Mouse (Mus musculus) hindbrain, embryonic 12.5 days (tissue): Measurements from ENCODE around the gene C2cd2l. TPM values are rescaled to one million over a fixed set of nuclear protein-coding genes. Genes with fewer than 3 reads are reported as not detected.

Source experiments
- ATAC-seq: fragments of 200-750 bp; cut with Nextera tagmentation; 2 replicates; pipeline ENCODE4 v1.8.0; 2017; ENCODE audit warnings: moderate TSS enrichment; ENCODE audit not compliant: low FRiP score
- H3K27ac ChIP-seq: fragments of 300-500 bp; sonication (generic); 2 replicates; pipeline ENCODE4 v1.5.1; 2016; ENCODE audit warnings: mild to moderate bottlenecking
- H3K27me3 ChIP-seq: fragments of 300-500 bp; sonication (generic); 2 replicates; pipeline ENCODE4 v1.6.1; 2016; ENCODE audit warnings: mild to moderate bottlenecking
- H3K36me3 ChIP-seq: fragments of 300-500 bp; sonication (generic); 2 replicates; pipeline ENCODE4 v1.6.1; 2016; ENCODE audit warnings: mild to moderate bottlenecking
- H3K4me1 ChIP-seq: fragments of 300-500 bp; sonication (generic); 2 replicates; pipeline ENCODE4 v1.6.1; 2016
- H3K4me2 ChIP-seq: fragments of 300-500 bp; sonication (generic); replicated peaks from 2 replicates; pipeline ENCODE4 v1.6.1; 2016; ENCODE audit warnings: mild to moderate bottlenecking
- H3K4me3 ChIP-seq: fragments of 300-500 bp; sonication (generic); 2 replicates; pipeline ENCODE4 v1.5.1; 2016; ENCODE audit warnings: mild to moderate bottlenecking
- H3K9ac ChIP-seq: fragments of 300-500 bp; sonication (generic); 2 replicates; pipeline ENCODE4 v1.6.1; 2016; ENCODE audit warnings: mild to moderate bottlenecking, moderate library complexity
- H3K9me3 ChIP-seq: fragments of 300-500 bp; sonication (generic); replicated peaks from 2 replicates; pipeline ENCODE4 v1.6.1; 2016; ENCODE audit warnings: mild to moderate bottlenecking
- WGBS: fragments of 180-500 bp; shearing (Covaris S2); methylation state at CpG from one replicate; pipeline ENCODE4 v1.1.7; 2016; 5-methylcytosine and 5-hydroxymethylcytosine counted together
- microRNA-seq: library from miRNA; unstranded; fragments of <30 nt; microRNA quantifications from one replicate; pipeline ENCODE4, GENCODE M21; 2017
- polyA plus RNA-seq: library from polyadenylated mRNA; unstranded; fragments of >200 nt; fragmentation: Nextera tagmentation; extraction: Ambion mirVana; gene quantifications from 2 replicates; pipeline ENCODE4 v1.2.1, GENCODE M21; 2016

The C2cd2l gene
- polyA plus RNA-seq, 1 experiment from 2014 or later = 22.2 TPM

- WGBS = 68% methylated on average over 5 of the region's 5 CpGs
- no peak for ATAC-seq
- Histone ChIP-seq H3K27ac (no peak overlapping the region), H3K4me1 (peaks cover 16% of the 10 kb centered on the region), H3K36me3 (peaks cover 35% of the 10 kb centered on the region), H3K9ac (no peak overlapping the region), H3K4me3 (no peak overlapping the region), H3K27me3 (peaks cover 16% of the 10 kb centered on the region), H3K9me3 (no peaks in the 10 kb centered on the region), H3K4me2 (no peak overlapping the region)
These were observed 36.9 kb downstream of the C2cd2l start for GRCm38 (mm10) chr9:44283183-44283582.

DNA sequence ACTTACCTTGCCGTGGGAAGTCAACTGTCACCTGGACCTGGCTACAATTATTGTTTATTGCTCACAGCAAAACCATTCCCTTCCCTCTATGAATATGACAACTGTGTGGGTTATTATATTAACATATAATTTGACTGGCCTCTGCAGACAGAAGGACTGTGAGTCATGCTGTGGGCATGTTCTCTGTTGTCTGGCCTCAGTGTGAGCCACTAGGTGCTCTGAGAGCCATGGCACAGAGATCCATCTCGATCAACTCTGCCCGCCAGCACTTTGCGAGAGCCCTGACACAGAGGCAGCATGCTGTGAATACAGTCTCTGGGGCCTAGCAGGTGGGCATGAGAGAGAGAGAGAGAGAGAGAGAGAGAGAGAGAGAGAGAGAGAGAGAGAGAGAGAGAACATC, 50.1 kb downstream of the C2cd2l start:
- WGBS = 73% methylated on average over 4 of the region's 4 CpGs

DNA sequence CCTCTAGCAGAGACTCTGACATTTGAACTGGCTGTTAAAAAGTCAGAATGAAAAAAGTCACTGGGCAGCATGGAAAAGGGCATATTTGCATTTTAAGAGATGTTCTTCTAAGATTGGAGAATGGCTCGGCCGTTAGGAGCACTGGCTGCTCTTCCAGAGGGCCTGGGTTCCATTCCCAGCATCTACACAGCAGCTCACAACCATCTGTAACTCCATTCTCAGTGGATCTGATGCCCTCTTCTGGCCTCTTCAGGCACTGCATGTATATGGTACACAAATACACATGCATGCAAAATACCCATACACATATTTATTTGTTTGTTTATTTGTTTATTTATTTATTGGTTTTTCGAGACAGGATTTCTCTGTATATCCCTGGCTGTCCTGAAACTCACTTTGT, 51.0 kb downstream of the C2cd2l start:
- H3K36me3 ChIP-seq = no peaks in the 10 kb centered on the region
- H3K9me3 ChIP-seq = no peaks in the 10 kb centered on the region
- WGBS = 86% methylated on average over 3 of the region's 3 CpGs
- ATAC-seq = no peak
- H3K27me3 ChIP-seq = no peaks in the 10 kb centered on the region
- peaks cover 12% of the 10 kb centered on the region for H3K4me1 ChIP-seq
- H3K27ac ChIP-seq = no peak overlapping the region
- H3K4me2 ChIP-seq = no peak overlapping the region
- no peak overlapping the region for H3K4me3 ChIP-seq
- H3K9ac ChIP-seq = no peak overlapping the region

More for the DNA sequence above, 50.1 kb downstream of the C2cd2l start:
- H3K4me1 ChIP-seq = peaks cover 12% of the 10 kb centered on the region
- no peak overlapping the region for H3K4me2 ChIP-seq
- no peaks in the 10 kb centered on the region for H3K27me3 ChIP-seq
- no peak for ATAC-seq
- H3K36me3 ChIP-seq = peaks cover 8% of the 10 kb centered on the region; the same call in 1 of the 2 replicates
- no peak overlapping the region for H3K9ac ChIP-seq
- no peaks in the 10 kb centered on the region for H3K9me3 ChIP-seq
- H3K27ac ChIP-seq = no peak overlapping the region
- H3K4me3 ChIP-seq = no peak overlapping the region

DNA sequence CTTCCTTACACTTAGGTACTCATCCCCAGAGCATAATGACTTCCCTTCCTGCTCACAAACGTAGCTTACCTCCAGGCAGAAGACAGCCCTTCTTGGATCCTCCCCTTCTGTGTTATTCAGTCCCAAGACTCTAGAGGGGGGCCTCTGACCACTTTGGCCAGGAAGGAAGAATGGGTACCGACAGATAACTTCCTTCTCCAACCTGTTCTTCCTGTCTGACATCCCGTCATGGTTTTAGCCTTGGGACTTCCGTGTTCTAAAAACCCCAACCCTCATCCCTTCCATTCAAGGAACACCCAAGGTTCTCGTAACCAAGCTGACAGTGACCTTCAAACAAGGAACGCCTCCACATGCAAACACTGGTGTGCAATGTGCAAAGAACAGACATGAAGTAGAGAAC, 51.7 kb downstream of the C2cd2l start, which contains the start of gene Nlrx1:
Gene Nlrx1, minus strand, starts transcription at position 168 of the 400 bp plus-strand sequence.
- 84% methylated on average over 6 of the region's 6 CpGs for WGBS
- Histone ChIP-seq H3K4me3 (peak within 1 kb of the TSS; percentile 39), H3K9ac (peak within 1 kb of the TSS; percentile 73), H3K27me3 (no peaks in the 10 kb centered on the region), H3K36me3 (no peaks in the 10 kb centered on the region), H3K4me2 (peak within 1 kb of the TSS; percentile 68), H3K4me1 (peaks cover 12% of the 10 kb centered on the region), H3K9me3 (no peaks in the 10 kb centered on the region), H3K27ac (no peak within 1 kb of the TSS)
- ATAC-seq = no peak

- WGBS = 7% methylated on average over 28 of the region's 28 CpGs
- no peak overlapping the region for H3K27ac ChIP-seq
These were observed 52.1 kb downstream of the C2cd2l start for GRCm38 (mm10) chr9:44268027-44268360.

DNA sequence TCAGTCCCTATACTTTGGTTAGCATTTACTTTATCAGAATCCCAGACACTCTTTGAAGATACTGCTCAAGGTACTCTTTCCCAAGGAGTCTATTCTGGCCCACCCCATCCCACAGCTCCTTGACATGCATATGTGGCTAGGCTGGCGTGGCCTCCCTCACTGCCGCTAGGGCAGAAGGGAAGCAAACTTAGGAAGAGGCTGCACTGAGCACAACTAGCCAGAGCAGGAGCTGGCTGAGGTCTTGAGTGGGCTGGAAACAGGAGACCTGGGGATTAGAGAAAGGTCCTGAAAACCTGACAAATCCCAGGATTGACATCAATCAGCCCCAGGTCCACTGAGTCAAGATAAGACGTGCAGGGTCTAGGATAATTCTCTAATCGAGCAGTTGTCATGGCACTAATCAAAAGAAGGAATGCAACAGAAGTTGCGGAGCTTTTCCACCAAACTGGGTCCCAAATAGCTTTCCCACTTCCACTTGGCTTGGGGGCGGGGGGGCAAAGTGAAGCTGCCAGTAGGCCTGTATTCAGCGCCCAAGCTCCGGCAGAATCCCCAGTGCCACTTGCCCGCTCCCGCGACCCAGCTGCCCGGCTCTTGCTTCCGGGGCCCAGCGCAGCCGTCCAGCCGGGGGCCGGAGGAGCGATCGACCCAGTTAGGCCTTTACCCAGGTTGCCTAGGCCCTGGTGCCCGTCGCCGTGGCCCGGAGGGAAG, 52.6 kb downstream of the C2cd2l start:
- H3K27ac ChIP-seq = no peak overlapping the region
- WGBS = 11% methylated on average over 22 of the region's 23 CpGs

More at GRCm38 (mm10) chr9:44268027-44268360, 52.1 kb downstream of the C2cd2l start:
- H3K9ac ChIP-seq = peak overlapping the region; percentile 73
- no peaks in the 10 kb centered on the region for H3K9me3 ChIP-seq
- peak overlapping the region; percentile 68 for H3K4me2 ChIP-seq
- H3K4me1 ChIP-seq = peaks cover 12% of the 10 kb centered on the region
- H3K27me3 ChIP-seq = no peaks in the 10 kb centered on the region
- no peaks in the 10 kb centered on the region for H3K36me3 ChIP-seq
- peak overlapping the region; percentile 39 for H3K4me3 ChIP-seq
- ATAC-seq = peak; percentile 83

GRCm38 (mm10) chr9:44266478-44267226, 53.4 kb downstream of the C2cd2l start:
- Histone ChIP-seq H3K9me3 (no peaks in the 10 kb centered on the region), H3K27me3 (no peaks in the 10 kb centered on the region), H3K4me2 (no peak overlapping the region), H3K36me3 (no peaks in the 10 kb centered on the region), H3K4me3 (no peak overlapping the region), H3K27ac (peak overlapping the region; percentile 23; the same call in 1 of the 2 replicates), H3K4me1 (peaks cover 12% of the 10 kb centered on the region), H3K9ac (no peak overlapping the region)
- ATAC-seq = no peak
- 62% methylated on average over 8 of the region's 8 CpGs for WGBS

More for the DNA sequence above, 52.6 kb downstream of the C2cd2l start:
- ATAC-seq = no peak
- peak overlapping the region; percentile 39 for H3K4me3 ChIP-seq
- peak overlapping the region; percentile 73 for H3K9ac ChIP-seq
- peaks cover 12% of the 10 kb centered on the region for H3K4me1 ChIP-seq
- no peaks in the 10 kb centered on the region for H3K9me3 ChIP-seq
- H3K27me3 ChIP-seq = no peaks in the 10 kb centered on the region
- H3K36me3 ChIP-seq = no peaks in the 10 kb centered on the region
- H3K4me2 ChIP-seq = peak overlapping the region; percentile 68

- no peaks in the 10 kb centered on the region for H3K4me1 ChIP-seq
- H3K4me3 ChIP-seq = no peak overlapping the region
- ATAC-seq = no peak
- no peak overlapping the region for H3K4me2 ChIP-seq
- H3K27ac ChIP-seq = no peak overlapping the region
- no peaks in the 10 kb centered on the region; the same call in 1 of the 2 replicates for H3K27me3 ChIP-seq
- H3K9me3 ChIP-seq = no peaks in the 10 kb centered on the region
- H3K9ac ChIP-seq = no peak overlapping the region
- WGBS = 82% methylated on average over 14 of the region's 14 CpGs
- H3K36me3 ChIP-seq = no peaks in the 10 kb centered on the region
These were observed 58.7 kb downstream of the C2cd2l start for GRCm38 (mm10) chr9:44261388-44261787.

Small RNAs within 50 kb of the gene (microRNA-seq; reads per million reads assigned to microRNA genes)
- not detected for gene Gm44335

Other genes starting within 250 kb of the C2cd2l start
- gene Mfrp, start 218.6 kb downstream of the C2cd2l start, polyA plus RNA-seq = 0.14 and 0.30 TPM in 2 replicates
- 1.4 and 1.8 TPM in 2 replicates for gene C1qtnf5, start 213.0 kb downstream of the C2cd2l start, polyA plus RNA-seq
- 0.26 and 0.30 TPM in 2 replicates for gene Gm49380, start 206.8 kb downstream of the C2cd2l start, polyA plus RNA-seq
- 57.1 and 61.4 TPM in 2 replicates for gene Rnf26, start 206.8 kb downstream of the C2cd2l start, polyA plus RNA-seq
- gene Mcam, start 185.8 kb downstream of the C2cd2l start, polyA plus RNA-seq = 14.5 and 15.4 TPM in 2 replicates
- 26.2 and 30.5 TPM in 2 replicates for gene Cbl, start 86.2 kb downstream of the C2cd2l start, polyA plus RNA-seq
- gene Ccdc153, start 79.6 kb downstream of the C2cd2l start, polyA plus RNA-seq = not detected in 2 replicates
- gene Pdzd3, start 68.8 kb downstream of the C2cd2l start, polyA plus RNA-seq = 0.15 TPM in 1 of 2 replicates, not detected in the other
- 5.1 and 5.6 TPM in 2 replicates for gene Nlrx1, start 51.7 kb downstream of the C2cd2l start, polyA plus RNA-seq
- gene Abcg4, start 31.7 kb downstream of the C2cd2l start, polyA plus RNA-seq = 12.9 and 13.5 TPM in 2 replicates
- 28.9 and 32.5 TPM in 2 replicates for gene Hinfp, start 14.6 kb downstream of the C2cd2l start, polyA plus RNA-seq
- gene Dpagt1, start 5.7 kb upstream of the C2cd2l start, polyA plus RNA-seq = 37.3 and 41.3 TPM in 2 replicates
- 273 and 290 TPM in 2 replicates for gene H2afx, start 14.4 kb upstream of the C2cd2l start, polyA plus RNA-seq
- gene Hmbs, start 23.9 kb upstream of the C2cd2l start, polyA plus RNA-seq = 99.4 and 103 TPM in 2 replicates
- 35.2 and 36.2 TPM in 2 replicates for gene Vps11, start 41.4 kb upstream of the C2cd2l start, polyA plus RNA-seq
- gene Hyou1, start 59.2 kb upstream of the C2cd2l start, polyA plus RNA-seq = 35.8 and 39.1 TPM in 2 replicates
- gene Slc37a4, start 76.6 kb upstream of the C2cd2l start, polyA plus RNA-seq = 38.7 TPM in 2 replicates
- 1,265 and 1,340 TPM in 2 replicates for gene Rps25, start 86.9 kb upstream of the C2cd2l start, polyA plus RNA-seq
- gene Trappc4, start 87.3 kb upstream of the C2cd2l start, polyA plus RNA-seq = 256 and 259 TPM in 2 replicates
- gene Ccdc84, start 98.3 kb upstream of the C2cd2l start, polyA plus RNA-seq = 32.9 and 36.7 TPM in 2 replicates
- not detected in 2 replicates for gene Foxr1, start 120.9 kb upstream of the C2cd2l start, polyA plus RNA-seq
- gene Upk2, start 134.7 kb upstream of the C2cd2l start, polyA plus RNA-seq = not detected in 2 replicates
- 12.3 and 15.5 TPM in 2 replicates for gene Bcl9l, start 162.5 kb upstream of the C2cd2l start, polyA plus RNA-seq
- gene Cxcr5, start 241.6 kb upstream of the C2cd2l start, polyA plus RNA-seq = not detected in 2 replicates